Mouse (Mus musculus) lung, postnatal 0 days (tissue): ENCODE measurements around the gene Lamp5.

Experiments
- CTCF ChIP-seq: IDR thresholded peaks from 2 replicates; pipeline ENCODE4 v1.5.1; 2016; ENCODE audit warnings: antibody characterized with exemption, mild to moderate bottlenecking
- EP300 ChIP-seq: IDR thresholded peaks from 2 replicates; pipeline ENCODE4 v1.6.1; 2016; ENCODE audit warnings: antibody characterized with exemption, mild to moderate bottlenecking, control low read depth

DNA sequence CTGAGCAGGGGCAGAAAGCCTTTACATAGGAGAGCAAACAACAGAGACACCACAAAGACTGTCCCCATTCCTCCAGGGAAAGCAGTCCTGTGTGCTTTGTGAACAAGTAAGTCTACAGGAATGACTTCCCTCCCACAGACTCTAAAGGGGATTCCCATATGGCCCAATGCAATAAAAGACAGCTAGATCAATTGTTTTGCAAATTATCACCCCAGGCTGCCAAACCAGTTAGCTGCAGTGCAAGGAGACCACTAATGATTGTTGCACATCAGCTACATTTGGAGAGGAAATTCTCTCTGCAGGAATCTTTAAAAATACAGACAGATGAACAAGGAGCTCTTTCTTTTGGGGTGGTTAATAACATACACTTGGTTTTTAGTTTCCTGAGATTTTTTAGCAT lies 55.6 kb downstream of the Lamp5 start:
- TF ChIP-seq CTCF (no peak), EP300 (no peak)
